In genomic region chr1:143988756-143989155, GRCm38 (mm10) we compare ENCODE assay signal across 11 mouse cellular contexts.
"Had no signal": no experiment of that assay in that cellular context is flagged by ENCODE, and none has a peak within 500 bp of the region (broad histone marks: within the 10 kb centered on the region; RNA-seq: fewer than 3 reads in every experiment).

No protein-coding gene starts in this region.

- ATAC-seq: intestine, postnatal 0 days; liver, embryonic 12.5 days; midbrain, embryonic 13.5 days had no signal

- H3K4me1 ChIP-seq: limb, embryonic 15.5 days; liver, embryonic 12.5 days; midbrain, embryonic 13.5 days had no signal

- H3K4me3 ChIP-seq: left cerebral cortex, adult 2 months; limb, embryonic 15.5 days; liver, embryonic 12.5 days; midbrain, embryonic 13.5 days; neural tube, embryonic 13.5 days had no signal

- H3K27ac ChIP-seq: left cerebral cortex, adult 2 months; limb, embryonic 15.5 days; liver, embryonic 12.5 days; midbrain, embryonic 13.5 days; neural tube, embryonic 13.5 days had no signal

- DNase-seq: kidney, adult 8-10 months; kidney, postnatal 25 days; lung, embryonic 14.5 days; right cerebral cortex, postnatal 25 days; thymus, postnatal 25 days had no signal
